In genomic region chr17:63801411-63801810, GRCm38 (mm10) we compare ENCODE assay signal across 28 mouse cellular contexts.
DNase-seq lines count a peak whose midpoint lies in the region; ATAC-seq and TF ChIP-seq lines count a peak whose summit lies in the region.
"Had no signal": no experiment of that assay in that cellular context is flagged by ENCODE, and none has a peak within 500 bp of the region (broad histone marks: within the 10 kb centered on the region; RNA-seq: fewer than 3 reads in every experiment).

No protein-coding gene starts in this region.

- DNase-seq in heart, embryonic 10.5 days (ENCODE audit: low spot score): peak; percentile 39
- DNase-seq in 3134 (ENCODE audit: extremely low read depth, insufficient read length, low spot score) (peak; percentile 50), R1 (ENCODE audit: low read depth, low spot score) (peak; percentile 21)
- DNase-seq in left cerebral cortex, postnatal 10 days (ENCODE audit: extremely low spot score in 1 of 2, low spot score in 2 of 2): no peak
- DNase-seq in embryo, embryonic 10.5 days (ENCODE audit: low spot score): no peak
- no peak for DNase-seq in gastrocnemius, postnatal 4 days (ENCODE audit: low spot score in 2 of 2)
- DNase-seq: adrenal gland, postnatal 14 days; cerebellum, adult 11-12 months; cerebellum, postnatal 25 days; gastrocnemius, postnatal 25 days; kidney, adult 8-10 months; kidney, postnatal 10 days; layer of hippocampus, adult 9-11 months; lung, postnatal 36 days; midbrain, embryonic 14.5 days; right cerebral cortex, postnatal 25 days; thymus, adult 18-20 months; thymus, postnatal 25 days had no signal

- H3K4me3 ChIP-seq in heart, embryonic 10.5 days: no peak overlapping the region
- no peak overlapping the region for H3K4me3 ChIP-seq in heart, embryonic 12.5 days
- no peak overlapping the region for H3K4me3 ChIP-seq in C2C12 (ENCODE audit: insufficient read depth, poor library complexity, severe bottlenecking)
- H3K4me3 ChIP-seq: heart, embryonic 15.5 days; hindbrain, embryonic 12.5 days; limb, embryonic 13.5 days; neural tube, embryonic 15.5 days; stomach, embryonic 15.5 days had no signal

- no peaks in the 10 kb centered on the region for H3K36me3 ChIP-seq in heart, embryonic 10.5 days
- H3K36me3 ChIP-seq in heart, embryonic 12.5 days: no peaks in the 10 kb centered on the region
- H3K36me3 ChIP-seq in C2C12 (ENCODE audit: control insufficient read depth, insufficient read depth): no peaks in the 10 kb centered on the region
- H3K36me3 ChIP-seq: heart, embryonic 15.5 days; hindbrain, embryonic 12.5 days; limb, embryonic 13.5 days; neural tube, embryonic 15.5 days; stomach, embryonic 15.5 days had no signal

- no peak overlapping the region for H3K27ac ChIP-seq in heart, embryonic 10.5 days
- no peak overlapping the region for H3K27ac ChIP-seq in heart, embryonic 12.5 days (ENCODE audit: poor library complexity, severe bottlenecking)
- H3K27ac ChIP-seq: heart, embryonic 15.5 days; hindbrain, embryonic 12.5 days; limb, embryonic 13.5 days; neural tube, embryonic 15.5 days; stomach, embryonic 15.5 days had no signal

- H3K9ac ChIP-seq in heart, embryonic 12.5 days: no peak overlapping the region
- H3K9ac ChIP-seq: heart, embryonic 15.5 days; hindbrain, embryonic 12.5 days; limb, embryonic 13.5 days; neural tube, embryonic 15.5 days; stomach, embryonic 15.5 days had no signal

- H3K27me3 ChIP-seq in heart, embryonic 10.5 days (ENCODE audit: insufficient read depth, poor library complexity, severe bottlenecking): no peaks in the 10 kb centered on the region
- H3K27me3 ChIP-seq in heart, embryonic 12.5 days (replicated peaks): no peaks in the 10 kb centered on the region
- H3K27me3 ChIP-seq in C2C12 (ENCODE audit: control insufficient read depth, insufficient read depth, insufficient read length): no peaks in the 10 kb centered on the region
- H3K27me3 ChIP-seq: heart, embryonic 15.5 days; hindbrain, embryonic 12.5 days; limb, embryonic 13.5 days; neural tube, embryonic 15.5 days; stomach, embryonic 15.5 days had no signal

- H3K9me3 ChIP-seq in heart, embryonic 10.5 days: no peaks in the 10 kb centered on the region
- H3K9me3 ChIP-seq in heart, embryonic 12.5 days (replicated peaks): no peaks in the 10 kb centered on the region
- H3K9me3 ChIP-seq: heart, embryonic 15.5 days; hindbrain, embryonic 12.5 days; limb, embryonic 13.5 days; neural tube, embryonic 15.5 days; stomach, embryonic 15.5 days had no signal

- no peaks in the 10 kb centered on the region for H3K79me3 ChIP-seq in C2C12 (ENCODE audit: low read depth)

- no peaks in the 10 kb centered on the region for H3K79me2 ChIP-seq in C2C12 (ENCODE audit: control insufficient read depth, insufficient read depth)

- 94% methylated on average over 9 of the region's 9 CpGs for WGBS in heart, embryonic 10.5 days
- WGBS in heart, embryonic 12.5 days: 86% methylated on average over 9 of the region's 9 CpGs

- no peaks in the 10 kb centered on the region for H3K4me1 ChIP-seq in heart, embryonic 10.5 days
- H3K4me1 ChIP-seq in heart, embryonic 12.5 days (replicated peaks): no peaks in the 10 kb centered on the region
- H3K4me1 ChIP-seq: heart, embryonic 15.5 days; limb, embryonic 13.5 days; neural tube, embryonic 15.5 days; stomach, embryonic 15.5 days had no signal

- no peak overlapping the region for H3K4me2 ChIP-seq in heart, embryonic 12.5 days
- H3K4me2 ChIP-seq: heart, embryonic 15.5 days; hindbrain, embryonic 12.5 days; limb, embryonic 13.5 days; liver, embryonic 11.5 days; neural tube, embryonic 15.5 days; stomach, embryonic 15.5 days had no signal

- no peak overlapping the region for H3ac ChIP-seq in C2C12 (ENCODE audit: control insufficient read depth, insufficient read length, low read depth)

- ATAC-seq in heart, embryonic 12.5 days (ENCODE audit: insufficient number of reproducible peaks, low FRiP score): no peak
- ATAC-seq: forebrain, embryonic 14.5 days; intestine, embryonic 16.5 days had no signal

- TF ChIP-seq CTCF in C2C12 (IDR thresholded peaks at IDR 0.05; ENCODE audit: control insufficient read depth, insufficient read depth, insufficient read length): no peak

- intact Hi-C loops in left cerebral cortex, postnatal 10 days (cut with DNase I): no loop called here

TF ChIP-seq in C2C12, 6 proteins besides CTCF, POLR2A, EP300 and RAD21:
- TF ChIP-seq FOSL1 (IDR thresholded peaks at IDR 0.05; ENCODE audit: insufficient read depth, low read length, poor library complexity, severe bottlenecking) (peak; percentile 46), USF1 (IDR thresholded peaks at IDR 0.05; ENCODE audit: low read depth) (no peak)
TF ChIP-seq in C2C12: peak in this region for 1.

Comparison
In these comparisons a context has a peak if more than half of its experiments do, and no peak if none do; other contexts are left out.
1. DNase-seq: peak in heart, embryonic 10.5 days (single experiment), 3134 (single experiment) and R1 (single experiment); none in left cerebral cortex, postnatal 10 days (0 of 2), embryo, embryonic 10.5 days (single experiment) and gastrocnemius, postnatal 4 days (0 of 2).